Mouse (Mus musculus) megakaryocyte-erythroid progenitor cell, adult 5-6 weeks (primary cell): ENCODE results near the gene Atp6v0e2. TPM values are rescaled to one million over a fixed set of nuclear protein-coding genes. Genes with fewer than 3 reads are reported as not detected.
A peak's percentile ranks its signal among the peaks of the same experiment; 100 is the strongest.

Experiments used
- ATAC-seq: replicated peaks from 2 replicates; pipeline ENCODE4 v1.8.0; 2016; ENCODE audit warnings: mild to moderate bottlenecking, inconsistent platforms; ENCODE audit not compliant: severe bottlenecking, poor library complexity, low FRiP score, low TSS enrichment
- total RNA-seq, 2 experiments: library from RNA; stranded (forward) in 1 of 2; stranded (reverse) in 1 of 2; fragments of 200-1000, 215-1000 nt in 1 of 2; fragments of >200 nt in 1 of 2; fragmentation: Nextera tagmentation in 1 of 2; gene quantifications; 2 replicates each; pipeline ENCODE4 v1.2.3; 2014 to 2017

Gene Atp6v0e2
- total RNA-seq, 2 experiments from 2014 or later: not detected

DNA sequence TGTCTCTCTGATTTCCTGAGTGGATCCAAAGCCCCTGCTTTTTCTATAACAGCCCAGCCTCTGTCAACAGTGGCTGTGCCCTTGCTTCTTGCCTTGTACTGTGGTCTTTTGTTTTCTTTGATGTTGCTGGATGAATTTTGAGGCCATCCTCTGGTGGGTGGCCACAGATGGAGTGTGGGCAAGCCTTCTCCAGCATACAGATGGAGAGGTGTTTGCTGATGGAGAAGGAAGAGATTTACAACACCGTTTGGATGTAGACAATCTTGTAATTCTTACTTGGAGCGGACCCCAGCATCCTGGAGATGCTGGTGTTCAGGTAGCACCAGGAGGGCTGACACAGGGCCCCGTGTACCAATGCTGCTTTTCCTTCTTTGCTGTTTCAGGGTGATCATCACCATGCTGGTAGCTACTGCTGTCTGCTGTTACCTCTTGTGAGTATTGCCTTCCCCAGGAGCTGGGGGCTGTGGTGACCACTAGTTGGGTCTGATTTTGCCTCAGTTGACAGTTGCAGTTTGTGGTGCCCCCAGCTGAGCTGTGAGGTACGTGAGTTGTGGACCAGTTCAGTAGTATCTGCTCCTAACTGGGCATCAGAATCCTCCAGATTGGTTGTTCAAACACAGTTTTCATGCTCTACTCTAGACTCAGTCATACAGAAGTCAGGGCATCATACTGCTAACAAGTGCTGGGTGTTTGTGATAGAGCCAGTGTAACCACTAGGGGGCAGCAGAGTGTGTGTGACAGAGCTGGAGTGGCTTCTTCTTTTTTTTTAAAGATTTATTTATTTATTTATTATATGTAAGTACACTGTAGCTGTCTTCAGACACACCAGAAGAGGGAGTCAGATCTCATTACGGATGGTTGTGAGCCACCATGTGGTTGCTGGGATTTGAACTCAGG lies 1.7 kb downstream of the Atp6v0e2 start:
- ATAC-seq: peak; percentile 64

DNA sequence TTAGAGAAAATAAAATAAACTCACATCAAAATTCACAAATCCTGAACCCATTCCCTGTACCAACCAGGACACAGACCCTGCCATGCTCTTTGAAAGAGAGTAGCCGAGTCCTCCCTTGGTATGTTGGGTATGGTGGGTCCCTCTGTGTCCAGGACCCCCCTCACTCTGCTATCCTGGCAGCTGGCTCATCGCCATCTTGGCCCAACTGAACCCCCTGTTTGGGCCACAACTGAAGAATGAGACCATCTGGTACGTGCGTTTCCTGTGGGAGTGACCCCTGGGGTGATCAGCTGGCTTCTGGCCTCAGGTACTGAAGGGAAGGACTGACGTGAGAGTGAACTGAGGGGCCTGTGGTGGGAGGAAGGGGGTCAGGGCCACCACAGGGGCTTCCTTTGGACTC lies 2.4 kb downstream of the Atp6v0e2 start:
- ATAC-seq: no peak

DNA sequence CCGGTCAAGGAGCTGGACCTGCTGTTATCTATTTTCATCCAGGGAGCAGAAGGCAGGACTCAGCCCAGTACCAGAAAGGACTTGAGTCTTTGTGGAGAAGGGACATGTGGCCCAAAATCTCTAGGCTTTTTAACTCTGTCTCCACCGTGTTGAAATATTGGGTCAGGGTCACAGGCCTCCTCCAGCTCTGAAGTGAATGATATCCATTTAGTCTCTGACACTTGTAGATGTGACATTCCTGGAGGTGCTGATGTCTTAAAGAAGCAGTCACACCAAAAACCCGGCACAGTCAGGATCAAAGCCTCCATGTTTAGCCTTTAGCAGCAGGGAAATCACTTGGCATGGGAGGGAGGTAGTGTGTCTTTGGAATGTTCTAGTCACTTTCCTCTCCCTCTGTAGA lies 3.3 kb downstream of the Atp6v0e2 start:
- ATAC-seq: no peak

DNA sequence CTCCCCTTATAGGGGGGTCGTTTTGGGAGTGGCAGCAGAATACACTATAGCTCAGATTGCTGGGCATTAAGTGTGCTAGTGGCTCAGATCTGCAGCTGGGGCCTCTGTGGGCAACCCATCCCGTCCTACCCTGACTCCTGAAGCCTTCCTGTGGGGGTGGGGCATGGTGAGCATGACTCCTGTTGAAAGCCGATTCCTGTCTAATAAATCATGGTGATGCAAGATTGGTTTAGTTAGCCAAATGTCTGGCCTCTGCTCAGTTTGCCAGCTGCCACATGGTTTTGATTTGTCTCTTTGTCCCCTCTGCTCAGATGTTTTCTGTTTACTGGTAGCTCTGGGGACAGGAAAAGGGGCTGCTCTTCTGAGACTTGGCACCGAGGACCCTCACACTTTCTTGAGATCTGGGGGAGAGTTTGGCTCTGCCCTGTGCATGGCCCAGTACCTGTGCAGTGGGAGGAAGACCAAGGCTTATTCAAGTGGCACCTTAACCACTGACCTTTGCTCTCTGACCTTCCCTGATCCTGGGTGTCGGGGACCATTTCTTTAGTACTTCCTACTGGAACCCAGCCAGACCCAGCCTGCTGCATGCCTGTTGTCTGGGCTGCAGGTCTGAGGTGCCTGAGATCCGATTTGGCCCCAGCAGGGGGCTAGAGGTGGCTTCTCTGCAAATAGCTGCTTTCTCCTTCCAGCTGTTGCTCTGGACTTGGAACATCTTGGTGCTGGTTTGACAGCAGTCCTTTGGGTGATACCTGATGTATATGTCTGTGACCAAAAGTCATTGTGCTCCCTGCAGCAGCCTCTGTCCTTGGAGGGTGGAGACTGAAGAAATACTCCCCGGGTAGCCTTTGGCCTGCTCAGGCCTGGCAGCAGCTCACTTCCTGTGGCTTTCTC lies 4.4 kb downstream of the Atp6v0e2 start:
- no peak for ATAC-seq

DNA sequence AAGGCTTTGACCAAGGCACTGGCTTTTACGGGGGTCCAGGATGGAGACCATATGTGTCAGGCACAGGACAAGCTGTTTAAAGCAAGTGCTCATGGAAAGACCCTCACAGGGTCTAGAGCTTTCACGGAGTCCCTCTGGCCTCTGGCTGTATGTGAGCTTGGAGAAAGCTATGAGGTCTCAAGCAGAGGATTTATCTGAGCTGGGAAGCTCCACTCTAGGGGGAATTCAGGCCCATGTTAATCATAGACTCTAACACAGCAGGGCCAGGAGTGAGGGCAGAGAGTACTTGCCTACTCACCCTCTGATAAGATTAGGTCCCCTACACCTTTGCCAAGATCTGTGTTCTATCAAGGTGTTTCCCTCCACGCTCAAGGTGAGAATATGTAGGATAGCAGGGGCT lies 5.2 kb downstream of the Atp6v0e2 start:
- no peak for ATAC-seq

DNA sequence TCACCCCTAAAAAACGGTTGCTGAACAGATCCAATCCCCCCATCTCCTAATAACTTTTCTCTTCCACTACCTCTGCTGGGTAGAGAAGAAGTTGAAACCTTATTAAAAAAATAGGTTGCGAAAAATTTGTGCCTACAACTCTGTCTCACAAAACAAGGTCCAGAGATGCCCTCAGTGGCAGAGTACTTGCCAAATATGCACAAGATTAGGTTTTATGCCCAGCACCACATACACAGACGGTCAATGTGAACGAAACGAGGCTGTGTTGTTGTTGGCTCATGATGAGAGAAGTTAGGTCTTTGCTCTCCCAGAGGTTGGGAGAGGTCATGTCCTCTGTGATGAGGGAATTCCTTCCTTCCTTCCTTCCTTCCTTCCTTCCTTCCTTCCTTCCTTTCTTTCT lies 7.8 kb downstream of the Atp6v0e2 start:
- no peak for ATAC-seq

DNA sequence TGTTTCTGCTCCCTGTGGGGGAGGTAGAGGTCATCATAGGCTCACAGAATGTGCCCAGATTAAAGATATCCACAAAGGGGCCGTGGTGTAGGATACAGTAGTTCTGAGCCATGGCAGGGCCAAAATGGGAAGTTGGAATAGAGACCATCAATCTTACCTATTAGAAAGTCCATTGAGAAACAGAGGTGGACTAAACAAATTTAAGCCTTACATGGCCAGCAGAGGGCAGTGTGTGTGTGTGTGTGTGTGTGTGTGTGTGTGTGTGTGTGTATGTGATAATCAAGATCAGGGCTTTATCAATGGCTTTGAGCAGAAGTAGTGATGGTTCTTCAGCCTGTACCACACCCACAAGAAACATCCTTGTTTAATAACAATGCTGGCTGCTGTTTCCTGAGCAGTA lies 8.9 kb downstream of the Atp6v0e2 start:
- ATAC-seq: no peak

DNA sequence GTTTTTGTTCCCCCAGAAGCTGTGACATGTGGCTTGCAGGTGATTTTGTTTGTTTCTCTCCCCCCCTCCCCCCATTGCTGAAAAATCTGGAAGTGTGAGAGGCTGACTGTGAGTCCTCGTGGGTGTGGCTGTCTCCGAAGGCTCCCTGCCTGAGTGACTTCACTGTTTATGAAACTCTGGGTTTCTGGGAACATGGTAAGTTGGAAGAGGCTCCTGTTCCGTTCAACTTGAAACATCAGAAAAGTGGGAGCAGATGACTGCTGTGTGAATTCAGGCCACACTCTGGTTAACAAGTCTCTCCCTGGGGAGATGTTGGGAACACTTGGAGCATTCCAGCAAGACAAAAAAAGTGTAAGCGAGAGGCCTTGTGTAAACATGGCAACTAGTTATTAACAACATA lies 9.4 kb downstream of the Atp6v0e2 start:
- ATAC-seq: no peak

DNA sequence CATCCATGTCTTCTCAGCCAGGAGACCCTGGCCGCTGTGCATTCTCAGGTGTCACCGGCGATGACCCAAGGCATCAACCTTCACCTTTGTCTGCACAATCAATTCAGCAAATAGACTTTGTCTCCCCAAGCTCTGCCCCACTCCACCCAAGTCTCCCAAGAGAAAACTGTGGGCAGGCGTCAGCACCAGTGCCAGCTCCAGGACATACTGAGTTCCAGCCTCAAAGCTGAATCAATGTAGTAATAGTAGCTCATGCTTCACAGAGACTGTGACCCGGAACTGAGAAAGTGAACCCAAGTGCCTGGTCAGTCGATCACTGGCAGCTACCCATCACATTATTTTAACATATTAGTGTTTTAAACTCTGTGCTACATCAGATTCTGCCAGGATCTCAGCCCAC lies 10.9 kb downstream of the Atp6v0e2 start:
- no peak for ATAC-seq

DNA sequence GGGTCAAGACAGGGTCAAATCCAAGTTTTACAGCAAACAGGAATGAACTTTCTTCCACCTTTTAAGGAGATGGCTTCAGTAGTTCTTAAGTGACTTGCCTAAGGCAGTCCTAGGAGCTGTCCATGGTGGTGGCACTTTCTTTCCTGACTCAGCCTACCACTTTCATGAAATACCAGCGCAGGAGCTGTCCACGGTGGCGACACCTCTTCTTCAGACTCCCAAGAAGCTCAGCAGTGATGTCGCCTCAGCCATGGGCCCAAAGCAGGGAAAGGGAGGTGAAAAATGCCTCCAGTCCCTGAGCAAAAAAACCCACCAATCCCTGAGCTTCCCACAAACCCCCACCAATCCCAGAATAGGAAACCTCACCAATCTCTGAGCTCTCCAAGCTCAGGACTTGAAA lies 15.5 kb downstream of the Atp6v0e2 start:
- peak; percentile 51 for ATAC-seq

DNA sequence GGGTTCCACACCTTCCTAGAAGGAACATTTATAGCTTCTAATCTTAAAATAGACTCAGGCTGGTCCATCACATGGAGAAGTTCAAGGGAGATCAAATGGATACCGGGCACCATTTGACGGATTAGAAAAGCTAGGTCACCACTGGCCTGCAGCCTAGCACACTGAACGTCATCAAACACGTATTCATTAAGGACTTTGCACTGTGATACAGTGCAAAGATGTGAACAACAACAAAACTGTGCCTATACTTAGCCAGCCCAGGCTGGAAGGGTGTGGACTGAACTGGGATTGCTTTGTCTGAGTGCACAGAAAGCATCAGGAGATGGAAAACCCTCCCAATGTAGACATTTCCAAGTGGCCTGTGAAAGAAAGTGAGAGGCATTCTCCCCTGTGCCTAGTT lies 16.4 kb downstream of the Atp6v0e2 start:
- ATAC-seq: no peak

DNA sequence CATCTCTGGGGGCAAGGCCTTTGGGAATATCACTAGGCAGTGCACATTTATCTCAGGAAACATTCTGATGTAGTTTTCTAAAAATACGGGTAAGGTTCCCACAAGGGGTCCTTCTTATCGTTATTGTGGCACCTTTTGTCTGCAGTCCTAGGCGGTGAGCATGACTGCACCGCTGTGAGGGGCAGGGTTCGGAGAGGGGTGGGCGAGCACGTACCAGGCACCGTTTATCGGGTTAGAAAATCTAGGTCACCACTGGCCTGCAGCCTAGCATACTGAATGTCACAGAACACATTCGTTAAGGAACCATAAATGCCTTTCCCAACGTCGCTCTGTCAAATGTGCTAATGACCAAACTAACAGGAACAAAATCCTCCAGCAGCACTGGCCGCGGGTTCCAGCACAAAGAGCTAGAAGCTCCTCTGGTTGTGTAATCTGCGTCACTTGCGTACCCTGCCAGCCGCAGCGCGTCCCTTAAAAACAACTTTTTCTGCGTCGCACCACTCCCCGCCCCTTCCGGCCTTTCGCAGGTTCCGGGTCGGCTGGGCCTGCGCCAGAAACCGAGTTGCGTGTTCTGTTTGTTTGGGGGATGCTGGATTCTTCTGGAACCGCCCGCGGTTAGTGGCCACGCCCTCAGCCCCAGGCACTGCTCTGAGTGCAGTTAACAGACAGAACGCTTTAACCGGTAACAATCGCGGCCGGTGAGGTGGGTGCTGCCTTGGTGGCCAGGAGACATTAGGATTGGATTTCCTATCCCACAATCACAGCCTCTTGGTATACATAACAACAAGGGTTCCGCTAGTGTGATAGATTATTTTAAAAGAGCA lies 17.1 kb downstream of the Atp6v0e2 start, which contains the start of gene Lrrc61:
Gene Lrrc61, plus strand, starts transcription at position 517 of the 824 bp plus-strand sequence.
- ATAC-seq: peak; percentile 94

DNA sequence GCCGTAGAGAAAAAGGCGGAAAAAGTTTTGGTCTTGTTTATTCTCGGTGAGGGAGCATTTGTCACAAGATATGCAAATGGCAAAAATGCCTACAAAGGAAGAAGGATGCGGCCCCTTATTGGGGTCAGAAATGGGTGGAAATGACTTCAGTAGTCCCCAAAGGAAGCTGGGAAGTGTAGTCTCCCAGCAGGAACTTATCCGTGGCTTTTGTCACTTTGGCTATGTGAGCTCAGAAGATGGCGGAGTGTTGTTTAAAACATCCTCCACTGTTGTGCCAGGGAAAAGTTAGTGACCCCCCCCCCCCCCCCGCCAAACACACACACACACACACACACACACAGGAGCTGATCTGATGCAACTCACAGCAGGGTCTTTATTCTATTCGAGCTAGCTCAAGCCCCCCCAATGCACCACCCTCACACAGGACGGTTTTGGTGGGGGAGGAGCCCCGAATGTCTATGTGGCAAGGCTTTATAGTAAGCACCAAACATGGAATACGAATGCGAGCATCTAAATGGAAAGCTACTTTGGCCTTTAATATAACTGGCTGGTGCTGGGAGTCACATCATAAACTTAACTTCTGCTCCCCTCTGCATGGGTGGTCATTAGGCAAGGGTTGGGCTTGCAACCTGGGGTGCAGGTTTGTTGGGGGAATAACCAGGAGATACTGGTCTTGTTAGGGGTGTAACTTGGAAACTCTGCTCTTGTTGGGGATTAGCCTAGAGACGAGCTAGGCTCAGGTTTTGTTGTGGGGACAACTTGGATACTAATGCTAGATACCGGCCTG lies 17.9 kb downstream of the Atp6v0e2 start:
- ATAC-seq: peak; percentile 39

DNA sequence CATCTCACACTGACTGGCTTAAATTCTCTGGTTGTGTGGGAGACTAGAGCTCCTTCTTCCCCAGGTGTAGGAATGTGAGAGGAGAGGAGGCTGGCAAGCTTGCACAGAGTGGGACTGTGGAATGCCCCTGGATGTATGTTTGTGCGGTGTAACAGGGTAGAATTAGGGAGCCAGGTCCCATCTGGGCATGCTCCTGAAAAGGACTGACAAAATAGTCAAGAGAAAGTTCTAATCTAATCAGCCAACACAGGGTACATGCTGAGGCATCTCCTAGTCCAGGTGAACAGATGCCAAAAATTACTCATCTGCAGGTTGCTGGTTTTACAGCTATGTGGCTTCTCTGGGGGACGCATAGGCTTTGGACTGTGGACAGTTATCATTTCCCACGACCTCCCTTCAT lies 18.5 kb downstream of the Atp6v0e2 start:
- no peak for ATAC-seq

DNA sequence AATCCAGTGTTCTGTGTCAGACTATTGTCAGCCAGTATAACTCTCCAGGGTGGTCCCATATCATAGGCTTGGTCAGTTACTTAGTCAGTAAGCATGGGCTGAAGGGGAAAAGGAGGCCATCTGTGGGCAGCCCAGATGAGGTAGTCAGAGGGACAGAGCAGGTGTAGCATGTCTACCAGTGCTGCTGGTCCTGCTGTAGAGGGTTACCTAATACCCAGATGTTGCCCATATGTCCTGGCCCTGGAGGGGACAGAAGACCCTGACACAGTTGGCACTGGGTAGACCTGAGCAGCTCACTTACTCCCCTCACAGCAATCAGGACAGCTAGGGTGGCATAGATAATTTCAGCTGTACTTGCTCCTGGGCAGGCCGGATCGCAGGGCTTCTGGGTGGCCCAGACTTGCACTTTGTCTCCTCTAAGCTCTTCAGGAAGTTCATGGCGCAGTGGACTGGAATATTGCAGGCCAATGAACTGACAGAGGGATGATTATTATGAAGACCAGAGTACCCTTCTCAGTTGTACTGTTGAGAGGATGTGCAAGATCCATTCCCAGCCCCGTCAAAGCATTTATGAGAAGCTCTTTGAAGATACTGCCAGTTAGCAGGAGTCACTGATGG lies 28.4 kb downstream of the Atp6v0e2 start:
- ATAC-seq: no peak

DNA sequence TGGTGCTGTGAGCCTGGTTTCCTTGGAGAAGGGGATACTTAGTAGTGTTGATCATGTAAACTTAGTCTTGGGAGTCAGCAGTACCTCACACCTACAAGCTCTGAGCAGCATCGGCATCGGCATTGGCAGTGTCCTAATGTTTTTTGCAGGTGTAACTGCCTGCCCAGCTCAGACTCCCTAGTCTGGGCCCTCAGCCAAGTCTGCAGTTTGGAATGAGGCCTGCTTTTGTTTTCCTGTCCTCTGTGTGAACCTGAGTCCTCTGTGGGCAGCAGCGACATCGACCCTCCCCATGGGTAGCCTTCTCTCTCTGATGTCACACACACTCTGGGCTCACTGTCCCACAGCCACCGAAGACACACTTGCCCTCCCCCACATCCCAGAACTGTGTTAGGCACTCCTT lies 28.9 kb downstream of the Atp6v0e2 start:
- ATAC-seq: no peak

DNA sequence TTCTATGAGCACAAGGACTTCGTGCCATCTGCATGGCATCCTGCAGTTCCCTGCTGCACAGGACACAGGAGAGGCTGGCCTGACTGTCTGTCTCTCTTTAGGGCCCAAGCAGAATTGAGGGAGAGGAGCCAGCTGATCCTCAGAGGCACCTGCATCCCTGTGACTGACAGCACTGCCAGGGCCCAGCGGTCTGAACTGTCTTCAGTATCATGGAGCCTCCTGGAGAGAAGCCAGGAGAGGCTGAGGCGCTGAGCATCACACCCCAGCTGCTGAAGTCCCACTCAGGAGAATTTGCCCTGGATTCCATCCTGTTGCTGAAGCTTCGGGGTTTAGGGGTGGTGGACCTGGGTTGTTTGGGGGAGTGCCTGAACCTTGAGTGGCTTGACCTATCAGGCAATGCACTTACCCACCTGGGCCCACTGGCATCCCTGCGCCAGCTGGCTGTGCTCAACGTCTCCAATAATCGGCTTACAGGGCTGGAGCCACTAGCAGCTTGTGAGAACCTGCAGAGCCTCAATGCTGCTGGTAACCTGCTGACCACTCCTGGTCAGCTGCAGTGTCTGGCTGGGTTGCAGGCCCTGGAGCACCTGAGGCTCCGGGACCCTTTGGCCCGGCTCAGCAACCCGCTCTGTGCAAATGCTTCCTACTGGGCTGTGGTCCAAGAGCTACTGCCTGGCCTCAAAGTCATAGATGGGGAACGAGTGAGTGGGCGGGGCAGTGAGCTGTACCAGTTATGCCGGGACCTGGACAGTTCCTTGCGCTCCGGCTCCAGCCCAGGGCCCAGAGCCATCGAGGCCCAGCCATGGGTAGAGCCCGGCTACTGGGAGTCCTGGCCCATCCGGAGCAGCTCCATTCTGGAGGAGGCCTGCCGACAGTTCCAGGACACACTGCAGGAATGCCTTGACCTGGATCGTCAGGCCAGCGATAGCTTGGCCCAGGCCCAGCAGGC lies 30.9 kb downstream of the Atp6v0e2 start:
- ATAC-seq: peak; percentile 67; the same call in 1 of the 2 replicates
